Mouse (Mus musculus) forebrain, embryonic 11.5 days (tissue): ENCODE measurements around the gene Ankrd33b. TPM values are rescaled to one million over a fixed set of nuclear protein-coding genes. Genes with fewer than 3 reads are reported as not detected.

Experiments used
- ATAC-seq: fragments of 200-750 bp; cut with Nextera tagmentation; replicated peaks from 2 replicates; pipeline ENCODE4 v1.8.0; 2017; ENCODE audit warnings: moderate TSS enrichment; ENCODE audit not compliant: low FRiP score
- DNase-seq: peaks from one replicate; pipeline ENCODE4 v3.0.0-alpha.2; 2017; ENCODE audit warnings: low spot score
- H3K27ac ChIP-seq: fragments of 300-500 bp; sonication (generic); 2 replicates; pipeline ENCODE4 v1.5.1; 2014; ENCODE audit warnings: low read depth, low read length
- H3K27me3 ChIP-seq: fragments of 300-500 bp; sonication (generic); 2 replicates; pipeline ENCODE4 v1.6.1; 2014; ENCODE audit warnings: mild to moderate bottlenecking, low read length, mixed read lengths; ENCODE audit not compliant: control insufficient read depth, insufficient read depth
- H3K36me3 ChIP-seq: fragments of 300-500 bp; sonication (generic); 2 replicates; pipeline ENCODE4 v1.6.1; 2014; ENCODE audit warnings: mild to moderate bottlenecking, low read length, moderate library complexity, mixed read lengths; ENCODE audit not compliant: control insufficient read depth, insufficient read depth
- H3K4me1 ChIP-seq: fragments of 300-500 bp; sonication (generic); replicated peaks from 2 replicates; pipeline ENCODE4 v1.6.1; 2014; ENCODE audit warnings: low read length, mixed read lengths; ENCODE audit not compliant: control insufficient read depth, insufficient read depth
- H3K4me2 ChIP-seq: fragments of 300-500 bp; sonication (generic); 2 replicates; pipeline ENCODE4 v1.6.1; 2014; ENCODE audit warnings: low read depth, mild to moderate bottlenecking, low read length, moderate library complexity, mixed read lengths; ENCODE audit not compliant: severe bottlenecking
- H3K4me3 ChIP-seq: fragments of 300-500 bp; sonication (generic); 2 replicates; pipeline ENCODE4 v1.5.1; 2014; ENCODE audit warnings: low read depth, low read length
- H3K9ac ChIP-seq: fragments of 300-500 bp; sonication (generic); 2 replicates; pipeline ENCODE4 v1.6.1; 2014; ENCODE audit warnings: low read length
- H3K9me3 ChIP-seq: fragments of 300-500 bp; sonication (generic); 2 replicates; pipeline ENCODE4 v1.6.1; 2016; ENCODE audit warnings: low read length, mixed read lengths; ENCODE audit not compliant: control insufficient read depth
- WGBS: fragments of 180-500 bp; shearing (Covaris S2); extraction: QIAGEN DNeasy Blood & Tissue Kit; methylation state at CpG from one replicate; pipeline ENCODE4 v1.1.7; 2014; 5-methylcytosine and 5-hydroxymethylcytosine counted together
- polyA plus RNA-seq: library from polyadenylated mRNA; unstranded; fragments of >200 nt; fragmentation: Nextera tagmentation; extraction: Ambion mirVana; gene quantifications from 2 replicates; pipeline ENCODE4 v1.2.1, GENCODE M21; 2014

The Ankrd33b gene
- polyA plus RNA-seq, 1 experiment from 2014 or later: 0.56 TPM

DNA sequence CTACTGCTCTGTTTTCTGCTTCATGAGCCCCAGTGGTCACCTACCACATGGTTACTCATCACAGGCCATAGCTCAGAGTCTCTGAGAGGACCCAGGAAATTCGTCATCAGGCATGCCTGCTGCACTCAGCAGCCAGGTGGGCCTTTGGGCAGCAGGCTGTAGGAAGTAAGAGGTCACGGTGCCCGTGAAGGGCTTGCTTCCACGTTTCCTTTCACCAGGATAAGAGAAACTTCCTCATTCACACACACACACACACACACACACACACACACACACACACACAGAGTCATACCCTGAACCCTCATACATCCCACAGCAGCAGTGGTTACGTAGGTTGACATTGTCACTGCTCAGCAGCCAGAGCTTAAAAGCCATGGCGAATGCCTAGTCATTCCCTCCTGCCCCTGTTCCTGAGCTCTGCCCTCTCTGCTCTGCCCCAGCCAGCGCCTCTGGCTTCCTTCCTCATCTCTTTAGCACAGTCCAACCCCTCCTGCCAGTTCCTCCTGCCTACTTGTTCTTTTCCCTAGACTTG, 17.6 kb downstream of the Ankrd33b start:
- no peak overlapping the region for H3K4me3 ChIP-seq
- H3K36me3 ChIP-seq: no peaks in the 10 kb centered on the region
- H3K9ac ChIP-seq: no peak overlapping the region
- ATAC-seq (no peak), DNase-seq (no peak)
- no peaks in the 10 kb centered on the region for H3K4me1 ChIP-seq
- H3K27ac ChIP-seq: no peak overlapping the region
- no peaks in the 10 kb centered on the region for H3K27me3 ChIP-seq
- 85% methylated on average over 7 of the region's 7 CpGs for WGBS
- H3K4me2 ChIP-seq: no peak overlapping the region
- H3K9me3 ChIP-seq: no peaks in the 10 kb centered on the region

DNA sequence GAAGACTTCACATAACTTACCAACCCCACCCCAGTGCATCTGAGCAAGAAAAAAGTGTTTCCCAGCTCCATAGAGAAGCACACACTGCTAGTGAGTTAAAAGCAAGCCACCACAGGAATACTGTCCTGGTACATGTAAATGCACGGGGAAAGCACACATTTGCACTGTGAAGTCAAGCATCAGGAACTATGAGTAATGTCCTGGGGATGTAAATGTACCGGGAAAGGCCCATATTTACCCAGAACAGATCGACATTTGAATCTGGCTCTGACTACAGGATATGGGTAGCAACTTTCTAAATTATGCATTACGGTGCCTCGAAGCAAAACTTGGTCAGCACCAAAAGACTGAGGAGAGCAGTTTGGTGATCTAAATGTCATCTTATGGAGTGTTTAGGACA, 18.5 kb downstream of the Ankrd33b start:
- no peak overlapping the region for H3K4me3 ChIP-seq
- 88% methylated on average over 5 of the region's 5 CpGs for WGBS
- ATAC-seq: no peak
- H3K27ac ChIP-seq: no peak overlapping the region
- H3K9me3 ChIP-seq: no peaks in the 10 kb centered on the region
- H3K4me1 ChIP-seq: no peaks in the 10 kb centered on the region
- H3K36me3 ChIP-seq: no peaks in the 10 kb centered on the region
- DNase-seq: no peak
- H3K9ac ChIP-seq: no peak overlapping the region
- no peak overlapping the region for H3K4me2 ChIP-seq
- no peaks in the 10 kb centered on the region for H3K27me3 ChIP-seq

DNA sequence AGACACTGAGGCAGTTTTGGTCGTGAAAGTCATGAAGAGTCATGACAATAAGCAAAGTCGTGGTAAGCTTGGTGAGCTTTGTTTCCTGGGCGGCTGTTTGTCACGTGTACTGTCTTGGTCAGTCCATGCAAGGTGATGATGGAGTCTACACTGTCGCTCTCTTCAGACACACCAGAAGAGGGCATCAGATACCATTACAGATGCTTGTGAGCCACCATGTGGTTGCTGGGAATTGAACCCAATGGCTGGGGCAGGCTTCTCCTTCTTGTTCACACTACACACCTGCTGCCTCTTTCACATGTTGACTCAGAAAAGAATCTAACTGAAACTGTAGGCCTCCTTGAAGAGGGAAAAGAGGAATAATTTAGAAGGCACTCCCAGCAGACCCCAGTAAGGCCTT, 19.3 kb downstream of the Ankrd33b start:
- Histone ChIP-seq H3K4me2 (no peak overlapping the region), H3K36me3 (no peaks in the 10 kb centered on the region), H3K27ac (no peak overlapping the region), H3K4me1 (no peaks in the 10 kb centered on the region; the same call in 1 of the 2 replicates), H3K9me3 (no peaks in the 10 kb centered on the region), H3K9ac (no peak overlapping the region), H3K27me3 (no peaks in the 10 kb centered on the region), H3K4me3 (no peak overlapping the region)
- ATAC-seq (no peak), DNase-seq (no peak)
- WGBS: 85% methylated on average over 5 of the region's 5 CpGs

DNA sequence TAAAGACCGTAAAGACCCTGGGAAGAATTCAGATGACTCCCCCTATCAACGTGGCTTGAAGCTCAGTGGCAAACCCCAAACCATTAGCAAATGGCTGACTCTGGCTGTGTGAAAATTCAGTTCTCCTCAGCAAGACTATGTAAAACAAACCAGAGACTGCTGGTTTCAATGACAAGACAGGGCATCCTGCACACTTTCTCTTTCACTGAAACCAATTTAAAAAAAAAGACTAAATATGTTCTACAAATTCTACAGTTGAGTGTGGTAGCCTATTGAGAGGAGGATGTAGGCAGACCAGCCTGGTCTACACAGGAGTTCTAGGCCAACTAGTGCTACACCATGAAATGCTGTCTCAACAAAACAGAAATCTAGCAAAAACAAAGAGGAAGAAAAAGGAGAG, 21.0 kb downstream of the Ankrd33b start:
- no peak overlapping the region for H3K27ac ChIP-seq
- H3K36me3 ChIP-seq: no peaks in the 10 kb centered on the region
- ATAC-seq: no peak
- H3K9me3 ChIP-seq: no peaks in the 10 kb centered on the region
- H3K4me1 ChIP-seq: peaks cover 4% of the 10 kb centered on the region; the same call in 1 of the 2 replicates
- H3K9ac ChIP-seq: no peak overlapping the region
- H3K27me3 ChIP-seq: no peaks in the 10 kb centered on the region
- no peak overlapping the region for H3K4me3 ChIP-seq
- no peak overlapping the region for H3K4me2 ChIP-seq
- DNase-seq: no peak
- WGBS: 58% methylated on average over 2 of the region's 2 CpGs

DNA sequence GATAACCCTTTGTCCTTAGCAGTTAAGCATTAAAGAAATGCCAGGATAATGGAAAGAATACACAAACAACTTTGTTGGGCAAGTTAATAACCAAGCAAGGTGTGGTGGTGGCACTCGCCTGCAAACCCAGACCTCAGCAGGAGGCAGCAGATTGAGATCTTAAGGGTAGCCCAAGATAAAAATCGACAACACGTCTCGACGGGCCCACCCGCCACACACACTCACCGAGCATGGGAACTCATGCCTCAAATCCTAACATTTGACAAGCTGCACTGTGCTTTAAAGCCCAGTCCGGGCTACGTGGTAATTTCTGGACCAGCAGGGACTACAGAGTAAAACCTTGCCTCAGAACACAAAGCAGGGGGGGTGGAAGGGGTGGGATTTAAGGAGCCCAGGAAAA, 22.2 kb downstream of the Ankrd33b start:
- no peaks in the 10 kb centered on the region for H3K27me3 ChIP-seq
- DNase-seq: no peak
- H3K4me3 ChIP-seq: no peak overlapping the region
- no peaks in the 10 kb centered on the region for H3K36me3 ChIP-seq
- no peak overlapping the region for H3K9ac ChIP-seq
- 92% methylated on average over 9 of the region's 9 CpGs for WGBS
- no peaks in the 10 kb centered on the region for H3K9me3 ChIP-seq
- no peak overlapping the region for H3K27ac ChIP-seq
- ATAC-seq: no peak
- peaks cover 4% of the 10 kb centered on the region; the same call in 1 of the 2 replicates for H3K4me1 ChIP-seq
- no peak overlapping the region for H3K4me2 ChIP-seq

DNA sequence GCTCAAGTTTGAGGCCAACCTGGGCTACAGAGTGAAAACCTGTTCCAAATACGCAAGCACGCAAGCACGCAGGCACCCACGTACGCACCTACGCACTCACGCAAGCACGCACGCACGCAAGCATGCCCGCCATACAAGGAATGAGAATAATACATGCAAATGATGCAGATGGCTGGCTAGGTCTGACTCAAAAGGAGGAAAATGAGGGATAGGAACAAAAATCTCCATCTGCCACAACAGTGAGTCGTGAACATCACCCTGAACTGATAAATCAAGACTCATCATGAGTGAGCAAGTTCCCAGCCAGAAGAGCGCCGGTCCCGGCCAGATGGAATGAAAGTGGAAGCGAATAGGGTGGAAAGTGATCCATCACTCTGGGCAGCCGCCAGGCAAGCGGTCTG, 22.7 kb downstream of the Ankrd33b start:
- H3K27me3 ChIP-seq: no peaks in the 10 kb centered on the region
- no peak for DNase-seq
- H3K4me2 ChIP-seq: no peak overlapping the region
- H3K4me3 ChIP-seq: no peak overlapping the region
- no peak for ATAC-seq
- no peak overlapping the region for H3K9ac ChIP-seq
- H3K9me3 ChIP-seq: no peaks in the 10 kb centered on the region
- 96% methylated on average over 18 of the region's 18 CpGs for WGBS
- peaks cover 4% of the 10 kb centered on the region; the same call in 1 of the 2 replicates for H3K4me1 ChIP-seq
- H3K36me3 ChIP-seq: no peaks in the 10 kb centered on the region
- no peak overlapping the region for H3K27ac ChIP-seq

DNA sequence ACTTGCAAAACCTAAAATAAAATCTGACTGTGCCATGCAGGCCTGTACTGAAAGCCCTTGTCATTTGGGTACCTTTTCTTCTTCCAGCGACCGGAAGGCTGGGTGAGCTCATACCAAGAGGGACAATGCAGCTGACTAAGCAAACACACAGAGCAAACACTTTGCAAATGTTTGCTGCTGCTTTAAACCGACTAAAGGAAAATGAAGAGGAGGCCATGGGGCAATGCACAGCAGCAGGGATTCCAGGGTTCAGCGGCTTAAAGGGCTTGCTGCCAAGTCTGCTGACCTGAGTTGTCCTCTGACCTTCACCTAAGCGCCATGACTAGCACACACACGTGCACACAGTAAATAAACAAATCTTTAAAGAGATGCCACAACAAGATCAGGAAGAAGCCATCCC, 23.9 kb downstream of the Ankrd33b start:
- WGBS: 23% methylated on average over 6 of the region's 6 CpGs
- H3K27ac ChIP-seq: no peak overlapping the region
- no peak for DNase-seq
- H3K9me3 ChIP-seq: no peaks in the 10 kb centered on the region
- peaks cover 4% of the 10 kb centered on the region; the same call in 1 of the 2 replicates for H3K4me1 ChIP-seq
- no peak overlapping the region for H3K4me2 ChIP-seq
- no peaks in the 10 kb centered on the region for H3K36me3 ChIP-seq
- H3K4me3 ChIP-seq: no peak overlapping the region
- no peak overlapping the region for H3K9ac ChIP-seq
- no peaks in the 10 kb centered on the region for H3K27me3 ChIP-seq
- ATAC-seq: no peak

DNA sequence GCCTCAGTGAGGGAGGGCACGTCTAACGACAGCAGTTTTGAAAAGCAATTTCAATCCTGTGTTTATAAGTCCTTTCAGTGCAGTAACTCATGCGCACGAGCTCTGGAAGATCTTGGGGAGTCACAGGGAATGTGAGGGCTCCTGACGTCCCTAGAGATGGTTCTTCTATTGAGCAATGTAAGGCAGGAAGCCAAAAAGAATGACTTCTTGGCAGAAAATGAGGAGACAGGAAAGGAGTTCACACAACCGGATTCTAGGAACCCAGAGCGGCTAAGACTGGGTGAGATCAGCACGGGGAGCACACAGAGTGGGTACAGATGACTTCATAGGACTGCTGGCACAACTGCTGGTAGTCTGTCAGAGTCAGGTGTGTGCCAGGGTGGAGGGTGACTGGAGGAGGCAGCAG, 25.0 kb downstream of the Ankrd33b start:
- Histone ChIP-seq H3K4me1 (peaks cover 4% of the 10 kb centered on the region; the same call in 1 of the 2 replicates), H3K9me3 (no peaks in the 10 kb centered on the region), H3K27ac (no peak overlapping the region), H3K36me3 (no peaks in the 10 kb centered on the region), H3K4me3 (no peak overlapping the region), H3K27me3 (no peaks in the 10 kb centered on the region), H3K4me2 (no peak overlapping the region), H3K9ac (no peak overlapping the region)
- WGBS: 50% methylated on average over 8 of the region's 8 CpGs
- ATAC-seq: no peak
- DNase-seq: no peak

DNA sequence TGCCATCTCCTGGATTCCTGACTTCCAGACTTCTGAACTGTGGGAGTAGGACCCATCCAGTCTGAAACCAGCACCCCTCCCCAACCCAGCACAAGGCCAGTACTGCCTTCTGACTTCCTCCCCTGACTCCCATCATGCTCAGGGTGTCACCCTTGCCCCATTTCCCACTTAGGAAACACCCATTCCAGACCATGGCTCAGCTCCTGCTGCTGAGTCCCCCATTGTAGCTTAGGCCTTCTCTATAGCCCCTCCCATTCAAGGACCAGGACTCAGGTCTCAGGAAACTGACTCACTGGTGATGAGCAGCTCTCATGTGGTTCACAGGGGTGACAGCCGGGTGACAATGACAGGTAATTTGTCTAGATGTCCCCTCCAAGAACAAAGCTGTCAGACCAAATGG, 25.5 kb downstream of the Ankrd33b start:
- H3K9me3 ChIP-seq: no peaks in the 10 kb centered on the region
- no peak overlapping the region for H3K27ac ChIP-seq
- H3K4me2 ChIP-seq: no peak overlapping the region
- WGBS: 60% methylated on average over 1 of the region's 1 CpGs
- no peak overlapping the region for H3K9ac ChIP-seq
- no peaks in the 10 kb centered on the region for H3K36me3 ChIP-seq
- DNase-seq (no peak), ATAC-seq (no peak)
- H3K4me1 ChIP-seq: peaks cover 4% of the 10 kb centered on the region; the same call in 1 of the 2 replicates
- H3K27me3 ChIP-seq: no peaks in the 10 kb centered on the region
- H3K4me3 ChIP-seq: no peak overlapping the region
